Mouse (Mus musculus) c-Kit-positive CD71-positive TER-119-negative erythroid progenitor cells, embryonic 14.5 days (primary cell): Measurements from ENCODE around the gene Fktn.
A peak's percentile ranks its signal among the peaks of the same experiment; 100 is the strongest.
"Not testable (repeated sequence)": the region's sequence is repeated elsewhere in the genome, so short reads cannot be mapped to it uniquely, and the experiment has no call there.

Source experiments
- DNase-seq: peaks from one replicate; pipeline ENCODE4 v3.0.0-alpha.2; 2013; ENCODE audit warnings: low read depth

The Fktn gene

GRCm38 (mm10) chr4:53713704-53714050, at the start of gene Fktn:
TSS of gene Fktn (plus strand) at chr4:53713998.
- no peak for DNase-seq

GRCm38 (mm10) chr4:53682092-53682491, 31.7 kb upstream of the Fktn start:
- DNase-seq = no peak

GRCm38 (mm10) chr4:53688965-53689364, 24.8 kb upstream of the Fktn start:
- no peak for DNase-seq

- no peak for DNase-seq
These were observed 22.4 kb upstream of the Fktn start for GRCm38 (mm10) chr4:53691418-53691817.

- not testable (repeated sequence) for DNase-seq
These were observed 4.6 kb upstream of the Fktn start for GRCm38 (mm10) chr4:53709166-53709565.

- no peak for DNase-seq
These were observed 3.8 kb upstream of the Fktn start for GRCm38 (mm10) chr4:53710021-53710420.

- DNase-seq = no peak
These were observed 3.1 kb upstream of the Fktn start for GRCm38 (mm10) chr4:53710555-53711328.

- DNase-seq = peak; percentile 86
These were observed 435 bp downstream of the Fktn start for GRCm38 (mm10) chr4:53714051-53714814.

- DNase-seq = no peak
These were observed 2.2 kb downstream of the Fktn start for GRCm38 (mm10) chr4:53715977-53716376.

GRCm38 (mm10) chr4:53717546-53717945, 3.7 kb downstream of the Fktn start:
- DNase-seq = no peak

- DNase-seq = no peak
These were observed 4.5 kb downstream of the Fktn start for GRCm38 (mm10) chr4:53718261-53718660.

- DNase-seq = no peak
These were observed 8.7 kb downstream of the Fktn start for GRCm38 (mm10) chr4:53722506-53722905.

- not testable (repeated sequence) for DNase-seq
These were observed 12.3 kb downstream of the Fktn start for GRCm38 (mm10) chr4:53726100-53726499.

GRCm38 (mm10) chr4:53728121-53728520, 14.3 kb downstream of the Fktn start:
- DNase-seq = no peak

- peak; percentile 41 for DNase-seq
These were observed 25.3 kb downstream of the Fktn start for GRCm38 (mm10) chr4:53738956-53739616.

- no peak for DNase-seq
These were observed 36.0 kb downstream of the Fktn start for GRCm38 (mm10) chr4:53749831-53750230.

GRCm38 (mm10) chr4:53750391-53751120, 36.8 kb downstream of the Fktn start:
- no peak for DNase-seq

- no peak for DNase-seq
These were observed 43.2 kb downstream of the Fktn start for GRCm38 (mm10) chr4:53757030-53757429.

- no peak for DNase-seq
These were observed 45.0 kb downstream of the Fktn start for GRCm38 (mm10) chr4:53758764-53759163.

GRCm38 (mm10) chr4:53759678-53760077, 45.9 kb downstream of the Fktn start:
- DNase-seq = no peak

- no peak for DNase-seq
These were observed 48.7 kb downstream of the Fktn start for GRCm38 (mm10) chr4:53762501-53762900.
